Mouse (Mus musculus) splenic B cell, adult 2 months (primary cell): ENCODE measurements around the gene Abcb9.

Experiments
- DNase-seq: peaks from one replicate; pipeline ENCODE4 v3.0.0-alpha.2; 2011; ENCODE audit warnings: low read depth, low spot score
- H3K27me3 ChIP-seq: 2 replicates; pipeline ENCODE4 v1.6.1; 2012; ENCODE audit warnings: mild to moderate bottlenecking, low read length, moderate library complexity, mixed read lengths; ENCODE audit not compliant: control insufficient read depth, poor library complexity, insufficient read depth, severe bottlenecking
- H3K36me3 ChIP-seq: 2 replicates; pipeline ENCODE4 v1.6.1; 2012; ENCODE audit warnings: mild to moderate bottlenecking, low read length, moderate library complexity, mixed read lengths; ENCODE audit not compliant: control insufficient read depth, poor library complexity, insufficient read depth, severe bottlenecking

Gene Abcb9

DNA sequence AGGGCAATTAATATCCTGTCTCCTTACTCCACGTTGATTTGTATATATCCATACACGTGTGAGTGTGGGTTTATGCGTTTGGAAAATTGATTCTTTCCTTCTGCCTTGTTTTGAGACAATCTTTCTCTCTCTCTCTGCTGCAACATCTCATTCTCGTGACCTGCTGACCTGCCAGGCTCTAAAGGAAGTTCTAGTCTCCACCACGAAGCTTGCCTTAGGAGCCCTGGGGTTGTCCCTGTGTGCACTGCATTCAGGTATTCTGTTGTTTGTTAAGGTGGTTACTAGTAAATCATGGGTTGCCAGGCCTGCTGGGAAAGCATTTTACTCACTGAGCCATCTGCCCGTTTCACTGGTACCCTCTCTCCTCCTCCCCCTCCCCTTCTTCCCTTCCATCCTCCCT, 59.3 kb downstream of the Abcb9 start:
- Histone ChIP-seq H3K27me3 (no peaks in the 10 kb centered on the region), H3K36me3 (no peaks in the 10 kb centered on the region)
- DNase-seq: peak; percentile 53

DNA sequence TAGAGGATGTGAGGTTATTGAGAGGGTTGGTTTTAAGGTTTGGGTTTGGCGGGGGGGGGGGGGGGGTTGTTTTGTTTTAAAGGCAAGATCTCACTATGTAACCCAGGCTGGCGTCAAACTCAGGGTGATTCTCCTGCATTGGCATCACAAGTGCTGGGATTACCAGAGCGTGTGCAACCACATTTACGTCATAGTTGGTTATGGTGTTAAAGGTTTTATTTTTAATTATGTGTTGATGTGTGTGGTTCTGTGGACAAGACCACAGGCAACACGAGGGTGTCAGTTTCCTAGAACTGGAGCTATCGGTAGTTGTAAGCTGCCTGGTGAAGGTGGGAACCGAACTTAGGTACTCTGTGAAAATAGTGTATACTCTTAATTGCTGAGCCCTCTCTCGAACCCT, 59.8 kb downstream of the Abcb9 start:
- H3K27me3 ChIP-seq: no peaks in the 10 kb centered on the region
- DNase-seq: peak; percentile 89
- no peaks in the 10 kb centered on the region for H3K36me3 ChIP-seq

- no peak for DNase-seq
- Histone ChIP-seq H3K27me3 (no peaks in the 10 kb centered on the region), H3K36me3 (no peaks in the 10 kb centered on the region)
Observed at GRCm38 (mm10) chr5:124035406-124035805, 60.2 kb downstream of the Abcb9 start.

DNA sequence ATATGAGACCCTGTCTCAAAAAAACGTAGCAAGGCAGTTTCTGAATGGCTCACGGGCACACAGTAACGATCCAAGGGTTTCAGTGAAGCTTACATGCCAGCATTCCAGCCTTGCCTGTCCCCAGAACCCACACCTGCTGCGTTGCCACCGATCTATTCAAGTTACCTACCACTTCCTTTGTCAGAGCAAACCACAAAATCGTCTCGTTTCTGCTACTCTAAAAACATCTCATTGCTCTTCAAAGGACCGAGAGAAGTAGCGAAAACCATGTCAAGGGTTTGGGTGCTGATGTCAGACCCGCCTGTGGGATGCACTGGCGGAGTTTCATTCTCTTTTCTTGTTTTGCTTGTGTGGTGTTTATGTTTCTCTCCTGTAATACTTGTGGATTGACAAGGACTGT, 61.1 kb downstream of the Abcb9 start:
- DNase-seq: peak; percentile 77
- H3K27me3 ChIP-seq: no peaks in the 10 kb centered on the region
- no peaks in the 10 kb centered on the region for H3K36me3 ChIP-seq

GRCm38 (mm10) chr5:124032001-124032508, 63.5 kb downstream of the Abcb9 start, which contains the start of gene Vps37b:
TSS of gene Vps37b (minus strand) at chr5:124032270.
- Histone ChIP-seq H3K36me3 (peaks cover 5% of the 10 kb centered on the region; the same call in 1 of the 2 replicates), H3K27me3 (no peaks in the 10 kb centered on the region)
- peak; percentile 98 for DNase-seq

DNA sequence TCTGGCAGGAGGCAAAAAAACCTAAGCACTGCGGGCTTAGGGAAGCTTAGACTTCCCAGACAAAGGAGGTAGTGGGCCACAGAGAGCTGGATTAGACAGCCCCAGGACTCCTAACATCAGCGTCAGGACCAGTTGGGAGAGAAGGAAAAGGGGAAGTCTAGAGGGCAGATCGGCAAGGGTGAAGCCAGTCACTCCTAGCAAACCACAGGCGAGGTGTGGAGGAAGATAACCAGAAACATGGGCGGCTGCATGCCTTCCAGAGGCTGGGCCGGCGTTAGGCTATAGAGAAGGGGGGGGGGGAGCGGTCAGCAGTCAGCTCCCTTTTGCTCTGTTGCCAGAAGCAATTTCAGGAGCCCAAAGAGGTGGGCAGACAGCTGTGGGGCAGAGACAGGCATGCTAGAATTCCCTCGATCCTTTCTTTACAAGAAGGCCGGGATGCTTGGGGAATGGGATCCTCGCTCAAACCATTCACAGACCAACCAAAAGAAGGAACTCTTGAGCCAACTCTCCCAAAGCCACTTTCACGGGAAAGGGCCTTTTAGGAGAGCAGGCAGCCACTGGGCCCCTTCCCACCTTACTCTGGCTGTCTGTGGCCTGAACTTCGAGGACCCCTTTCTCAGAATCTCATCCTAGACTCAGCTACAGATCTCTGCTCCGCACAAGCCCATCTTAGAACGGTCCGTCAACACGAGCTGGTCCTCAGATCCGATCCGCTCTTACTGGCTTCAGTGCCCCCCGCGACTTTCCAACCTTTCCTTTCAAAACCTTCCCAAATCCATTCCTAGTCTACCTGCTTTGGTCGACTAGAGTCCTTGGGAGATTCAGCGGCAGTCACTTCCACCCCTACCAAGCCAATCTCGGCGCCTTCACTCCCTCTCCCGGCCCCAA, 64.3 kb downstream of the Abcb9 start:
- no peak for DNase-seq
- Histone ChIP-seq H3K27me3 (no peaks in the 10 kb centered on the region), H3K36me3 (peaks cover 5% of the 10 kb centered on the region; the same call in 1 of the 2 replicates)

DNA sequence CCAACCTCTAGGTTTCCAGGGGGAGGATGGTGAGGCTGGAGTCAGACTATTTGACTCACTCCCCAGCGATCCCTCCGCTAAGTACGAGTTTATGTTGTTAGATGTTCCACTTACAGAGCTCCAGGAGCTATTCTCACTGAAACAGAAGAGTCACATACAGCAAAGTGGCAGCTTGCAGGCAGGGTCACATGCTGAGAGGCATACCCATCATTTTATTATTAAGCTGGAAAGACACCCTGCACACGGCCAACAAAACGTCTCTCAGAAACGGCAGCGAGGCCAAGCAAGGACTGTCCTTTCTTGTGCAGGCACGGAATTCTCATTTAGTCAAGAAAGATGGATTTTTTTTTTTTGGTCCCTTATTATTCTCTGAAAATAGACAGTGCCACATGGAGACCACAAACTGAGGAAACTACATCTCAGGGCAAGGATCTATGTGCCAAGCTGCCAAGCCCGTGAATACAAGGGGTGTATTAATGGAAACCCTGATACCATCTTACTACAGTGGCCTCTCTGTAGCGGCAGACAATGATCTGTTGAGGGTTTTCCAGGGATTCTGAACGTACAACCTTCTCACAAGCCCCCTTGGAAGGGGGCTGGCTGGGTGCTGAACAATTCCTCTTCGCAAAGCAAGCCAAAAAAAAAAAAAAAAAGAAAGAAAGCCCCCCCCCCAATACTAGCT, 65.1 kb downstream of the Abcb9 start:
- Histone ChIP-seq H3K27me3 (no peaks in the 10 kb centered on the region), H3K36me3 (peaks cover 5% of the 10 kb centered on the region; the same call in 1 of the 2 replicates)
- no peak for DNase-seq

GRCm38 (mm10) chr5:124029220-124030035, 66.2 kb downstream of the Abcb9 start:
- Histone ChIP-seq H3K27me3 (no peaks in the 10 kb centered on the region), H3K36me3 (peaks cover 5% of the 10 kb centered on the region; the same call in 1 of the 2 replicates)
- DNase-seq: no peak

GRCm38 (mm10) chr5:124028680-124029079, 66.9 kb downstream of the Abcb9 start:
- Histone ChIP-seq H3K36me3 (peaks cover 5% of the 10 kb centered on the region; the same call in 1 of the 2 replicates), H3K27me3 (no peaks in the 10 kb centered on the region)
- DNase-seq: no peak

GRCm38 (mm10) chr5:124027702-124028470, 67.7 kb downstream of the Abcb9 start:
- DNase-seq: no peak
- Histone ChIP-seq H3K27me3 (no peaks in the 10 kb centered on the region), H3K36me3 (peaks cover 5% of the 10 kb centered on the region; the same call in 1 of the 2 replicates)

DNA sequence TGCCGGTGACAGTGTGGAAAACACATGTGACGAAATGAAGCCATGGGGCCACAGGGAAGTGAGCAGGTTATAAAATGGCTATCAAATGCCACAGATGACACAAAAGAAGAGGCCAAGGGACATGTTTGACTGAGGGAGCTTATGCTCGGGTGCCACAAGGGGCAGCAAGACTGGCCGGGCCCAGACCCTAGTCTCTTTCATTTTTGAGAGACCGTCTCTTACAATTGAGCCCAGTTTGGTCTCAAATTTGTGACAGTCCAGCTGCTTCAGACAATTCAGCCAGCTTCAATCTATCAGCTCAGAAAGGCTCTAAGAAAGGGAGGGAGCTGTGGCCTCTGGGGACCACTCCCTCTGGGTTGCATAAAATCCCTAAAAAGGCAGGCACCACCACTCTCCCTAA, 69.0 kb downstream of the Abcb9 start:
- DNase-seq: no peak
- H3K27me3 ChIP-seq: no peaks in the 10 kb centered on the region
- peaks cover 5% of the 10 kb centered on the region; the same call in 1 of the 2 replicates for H3K36me3 ChIP-seq

- Histone ChIP-seq H3K36me3 (peaks cover 5% of the 10 kb centered on the region; the same call in 1 of the 2 replicates), H3K27me3 (no peaks in the 10 kb centered on the region)
- no peak for DNase-seq
Observed at GRCm38 (mm10) chr5:124025587-124026441, 69.8 kb downstream of the Abcb9 start.

DNA sequence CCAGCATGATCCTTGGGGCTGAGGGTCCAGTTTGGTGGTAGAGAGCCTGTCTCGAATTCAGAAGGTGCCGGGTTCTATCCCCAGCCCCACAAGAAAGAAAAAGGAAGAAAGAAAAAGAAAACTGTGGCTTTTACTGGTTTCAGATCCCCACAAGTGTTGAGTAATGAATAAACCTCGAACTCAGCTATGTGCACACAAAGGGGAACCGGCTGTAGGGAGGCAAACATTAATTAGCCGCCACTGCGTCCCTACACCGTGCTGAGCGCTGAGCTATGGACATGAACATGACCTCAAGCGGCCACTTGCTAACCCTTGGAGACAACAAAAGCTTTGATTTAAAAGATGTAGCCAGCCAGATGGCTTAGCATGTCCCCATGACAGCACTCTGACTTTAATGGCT, 70.5 kb downstream of the Abcb9 start:
- H3K36me3 ChIP-seq: peaks cover 5% of the 10 kb centered on the region; the same call in 1 of the 2 replicates
- no peaks in the 10 kb centered on the region for H3K27me3 ChIP-seq
- peak; percentile 71 for DNase-seq
